9 mouse cellular contexts compared by ENCODE assay signal in genomic region chr2:174008350-174009218, GRCm38 (mm10).
DNase-seq lines count a peak whose midpoint lies in the region; ATAC-seq and TF ChIP-seq lines count a peak whose summit lies in the region.
"Had no signal": no experiment of that assay in that cellular context is flagged by ENCODE, and none has a peak within 500 bp of the region (broad histone marks: within the 10 kb centered on the region; RNA-seq: fewer than 3 reads in every experiment).

No protein-coding gene starts in this region.

- DNase-seq in kidney, postnatal 14 days = no peak
- no peak for DNase-seq in hindbrain, embryonic 14.5 days (ENCODE audit: low spot score)
- no peak for DNase-seq in right cerebral cortex, adult 2 months (ENCODE audit: low spot score in 2 of 2)
- DNase-seq in left cerebral cortex, adult 2 months (ENCODE audit: extremely low spot score in 1 of 2, low spot score in 2 of 2) = no peak
- no peak for DNase-seq in cerebellum, postnatal 25 days

- H3K36me3 ChIP-seq in kidney, embryonic 14.5 days (ENCODE audit: control insufficient read depth, insufficient read depth, low read length) = no peaks in the 10 kb centered on the region
- H3K36me3 ChIP-seq in embryonic facial prominence, embryonic 12.5 days = no peaks in the 10 kb centered on the region
- no peaks in the 10 kb centered on the region for H3K36me3 ChIP-seq in hindbrain, embryonic 14.5 days (replicated peaks; ENCODE audit: control insufficient read depth, insufficient read depth)
- no peaks in the 10 kb centered on the region for H3K36me3 ChIP-seq in neural tube, embryonic 12.5 days
- H3K36me3 ChIP-seq: liver, embryonic 15.5 days had no signal

- H3K27ac ChIP-seq in kidney, embryonic 14.5 days (ENCODE audit: low read depth, low read length) = peak overlapping the region; percentile 38; the same call in 1 of the 2 replicates
- peak overlapping the region; percentile 41 for H3K27ac ChIP-seq in embryonic facial prominence, embryonic 12.5 days
- no peak overlapping the region for H3K27ac ChIP-seq in hindbrain, embryonic 14.5 days
- peak overlapping the region; percentile 74 for H3K27ac ChIP-seq in neural tube, embryonic 12.5 days
- H3K27ac ChIP-seq in left cerebral cortex, adult 2 months = no peak overlapping the region
- H3K27ac ChIP-seq: liver, embryonic 15.5 days had no signal

- H3K4me3 ChIP-seq in kidney, embryonic 14.5 days (ENCODE audit: low read length) = no peak overlapping the region
- H3K4me3 ChIP-seq in embryonic facial prominence, embryonic 12.5 days = no peak overlapping the region
- no peak overlapping the region for H3K4me3 ChIP-seq in hindbrain, embryonic 14.5 days (replicated peaks; ENCODE audit: low read length)
- H3K4me3 ChIP-seq in neural tube, embryonic 12.5 days = no peak overlapping the region
- no peak overlapping the region for H3K4me3 ChIP-seq in left cerebral cortex, adult 2 months
- H3K4me3 ChIP-seq: liver, embryonic 15.5 days had no signal

- 17% methylated on average over 19 of the region's 19 CpGs for WGBS in kidney, embryonic 14.5 days
- 38% methylated on average over 19 of the region's 19 CpGs for WGBS in embryonic facial prominence, embryonic 12.5 days
- 22% methylated on average over 19 of the region's 19 CpGs for WGBS in hindbrain, embryonic 14.5 days
- WGBS in neural tube, embryonic 12.5 days = 10% methylated on average over 19 of the region's 19 CpGs

- no peak overlapping the region for H3K9ac ChIP-seq in kidney, embryonic 14.5 days (ENCODE audit: low read depth, low read length)
- no peak overlapping the region for H3K9ac ChIP-seq in embryonic facial prominence, embryonic 12.5 days
- 0 out of 2 replicates have a peak overlapping the region, but pooled peaks have one; percentile 32 for H3K9ac ChIP-seq in hindbrain, embryonic 14.5 days
- no peak overlapping the region for H3K9ac ChIP-seq in neural tube, embryonic 12.5 days
- H3K9ac ChIP-seq: liver, embryonic 15.5 days had no signal

- H3K4me1 ChIP-seq in kidney, embryonic 14.5 days (ENCODE audit: control insufficient read depth, insufficient read depth, low read length) = peaks cover 14% of the 10 kb centered on the region; the same call in 1 of the 2 replicates
- H3K4me1 ChIP-seq in embryonic facial prominence, embryonic 12.5 days = peaks cover 27% of the 10 kb centered on the region
- peaks cover 9% of the 10 kb centered on the region for H3K4me1 ChIP-seq in hindbrain, embryonic 14.5 days (replicated peaks; ENCODE audit: control insufficient read depth, insufficient read depth, low read length)
- peaks cover 20% of the 10 kb centered on the region for H3K4me1 ChIP-seq in neural tube, embryonic 12.5 days
- H3K4me1 ChIP-seq: liver, embryonic 15.5 days had no signal

- H3K9me3 ChIP-seq in kidney, embryonic 14.5 days (ENCODE audit: control insufficient read depth, low read length) = peaks cover 7% of the 10 kb centered on the region
- peaks cover 8% of the 10 kb centered on the region; the same call in 1 of the 2 replicates for H3K9me3 ChIP-seq in embryonic facial prominence, embryonic 12.5 days
- peaks cover 7% of the 10 kb centered on the region; the same call in 1 of the 2 replicates for H3K9me3 ChIP-seq in hindbrain, embryonic 14.5 days (ENCODE audit: control insufficient read depth, low read length)
- H3K9me3 ChIP-seq in neural tube, embryonic 12.5 days = peaks cover 11% of the 10 kb centered on the region
- H3K9me3 ChIP-seq: liver, embryonic 15.5 days had no signal

- no peak for TF ChIP-seq CTCF in left cerebral cortex, adult 2 months (IDR thresholded peaks at IDR 0.05)

- no peaks in the 10 kb centered on the region for H3K27me3 ChIP-seq in kidney, embryonic 14.5 days (ENCODE audit: control insufficient read depth, insufficient read depth, low read length)
- H3K27me3 ChIP-seq in embryonic facial prominence, embryonic 12.5 days = no peaks in the 10 kb centered on the region
- no peaks in the 10 kb centered on the region for H3K27me3 ChIP-seq in hindbrain, embryonic 14.5 days (ENCODE audit: control insufficient read depth, insufficient read depth, low read length)
- H3K27me3 ChIP-seq in neural tube, embryonic 12.5 days (replicated peaks) = no peaks in the 10 kb centered on the region
- H3K27me3 ChIP-seq: liver, embryonic 15.5 days had no signal

- intact Hi-C loops in left cerebral cortex, adult 2 months (cut with DNase I) = no loop called here

- peak; percentile 72 for ATAC-seq in kidney, embryonic 14.5 days (ENCODE audit: low FRiP score, low TSS enrichment)
- peak; percentile 63; the same call in 1 of the 2 replicates for ATAC-seq in embryonic facial prominence, embryonic 12.5 days (ENCODE audit: insufficient number of reproducible peaks, insufficient read depth, low FRiP score, low TSS enrichment)
- ATAC-seq in hindbrain, embryonic 14.5 days (ENCODE audit: low FRiP score) = peak; percentile 52; the same call in 1 of the 2 replicates
- peak; percentile 78 for ATAC-seq in neural tube, embryonic 12.5 days (ENCODE audit: low FRiP score, low read depth)

- H3K4me2 ChIP-seq in kidney, embryonic 14.5 days (replicated peaks; ENCODE audit: low read depth, low read length) = no peak overlapping the region
- no peak overlapping the region for H3K4me2 ChIP-seq in embryonic facial prominence, embryonic 12.5 days (replicated peaks)
- H3K4me2 ChIP-seq in hindbrain, embryonic 14.5 days (replicated peaks) = no peak overlapping the region
- H3K4me2 ChIP-seq in neural tube, embryonic 12.5 days (replicated peaks) = peak overlapping the region; percentile 28; the same call in 1 of the 2 replicates
- H3K4me2 ChIP-seq: liver, embryonic 15.5 days had no signal

Comparison
In these comparisons a context has a peak if more than half of its experiments do, and no peak if none do; other contexts are left out.
1. H3K27ac ChIP-seq: peak in kidney, embryonic 14.5 days (single experiment), embryonic facial prominence, embryonic 12.5 days (single experiment) and neural tube, embryonic 12.5 days (single experiment); none in hindbrain, embryonic 14.5 days (single experiment) and left cerebral cortex, adult 2 months (single experiment).
2. Peak in every context shown above with its lines, with median percentiles within 50 percentile points of each other: ATAC-seq.